Comparison of ENCODE assay signal across 12 mouse cellular contexts in the genomic region with DNA sequence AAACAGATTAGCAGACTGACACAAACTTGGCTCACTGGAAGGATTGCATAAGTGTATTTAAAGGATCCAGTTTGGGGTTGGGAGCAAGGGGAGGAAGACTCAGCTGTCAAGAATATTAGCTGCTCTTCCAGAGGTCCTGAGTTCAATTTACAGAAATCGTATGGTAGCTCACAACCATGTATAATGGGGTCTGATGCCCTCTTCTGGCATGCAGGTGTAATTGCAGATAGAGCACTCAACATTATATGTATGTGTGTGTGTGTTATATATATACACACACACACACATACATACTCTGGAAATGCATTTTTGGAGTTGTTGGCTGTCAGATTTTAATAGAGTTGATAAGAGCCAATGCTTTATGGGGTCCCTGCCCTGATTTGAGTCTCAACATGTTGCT.
DNase-seq lines count a peak whose midpoint lies in the region; ATAC-seq and TF ChIP-seq lines count a peak whose summit lies in the region.
"Had no signal": no experiment of that assay in that cellular context is flagged by ENCODE, and none has a peak within 500 bp of the region (broad histone marks: within the 10 kb centered on the region; RNA-seq: fewer than 3 reads in every experiment).

No protein-coding gene starts in this region.

- no peak overlapping the region for H3K27ac ChIP-seq in ES-Bruce4 (ENCODE audit: insufficient read depth, low read length)
- no peak overlapping the region for H3K27ac ChIP-seq in embryonic facial prominence, embryonic 11.5 days (replicated peaks; ENCODE audit: low read depth, low read length)
- H3K27ac ChIP-seq: hindbrain, embryonic 10.5 days; liver, embryonic 13.5 days had no signal

- peak; percentile 1 for DNase-seq in CD4-positive, CD25-positive, alpha-beta regulatory T cell, adult 2 months (ENCODE audit: low read depth, low spot score)
- DNase-seq in kidney, adult 9 months = peak; percentile 4
- DNase-seq in kidney, postnatal 25 days = no peak
- DNase-seq in embryonic facial prominence, embryonic 11.5 days (ENCODE audit: low spot score) = peak; percentile 14
- DNase-seq in urinary bladder, postnatal 25 days (ENCODE audit: low spot score) = no peak
- no peak for DNase-seq in spleen, postnatal 14 days (ENCODE audit: low spot score in 2 of 2)
- DNase-seq: gastrocnemius, postnatal 36 days; liver, embryonic 13.5 days had no signal

- H3K36me3 ChIP-seq in ES-Bruce4 (ENCODE audit: control insufficient read depth, insufficient read depth, low read length, poor library complexity, severe bottlenecking) = no peaks in the 10 kb centered on the region
- H3K36me3 ChIP-seq in embryonic facial prominence, embryonic 11.5 days (replicated peaks; ENCODE audit: control insufficient read depth, insufficient read depth, low read depth, low read length) = no peaks in the 10 kb centered on the region
- H3K36me3 ChIP-seq: hindbrain, embryonic 10.5 days; liver, embryonic 13.5 days had no signal

- TF ChIP-seq CTCF in ES-Bruce4 (IDR thresholded peaks at IDR 0.05; ENCODE audit: low read depth, low read length) = peak; percentile 2

- H3K4me3 ChIP-seq in ES-Bruce4 (ENCODE audit: low read depth, low read length) = no peak overlapping the region
- no peak overlapping the region for H3K4me3 ChIP-seq in embryonic facial prominence, embryonic 11.5 days (ENCODE audit: low read depth, low read length)
- H3K4me3 ChIP-seq: erythroblast, embryonic 14.5 days; hindbrain, embryonic 10.5 days; liver, embryonic 13.5 days had no signal

- TF ChIP-seq EP300 in ES-Bruce4 (IDR thresholded peaks at IDR 0.05; ENCODE audit: insufficient read depth, low read depth, low read length) = no peak

- no peak for ATAC-seq in CD4-positive, CD25-positive, alpha-beta regulatory T cell, adult 4 months
- no peak for ATAC-seq in embryonic facial prominence, embryonic 11.5 days (replicated peaks; ENCODE audit: insufficient number of reproducible peaks, low FRiP score, low TSS enrichment, low read depth)

- H3K4me1 ChIP-seq in ES-Bruce4 (ENCODE audit: control insufficient read depth, insufficient read depth, low read length) = no peaks in the 10 kb centered on the region
- H3K4me1 ChIP-seq in embryonic facial prominence, embryonic 11.5 days (ENCODE audit: control insufficient read depth, insufficient read depth, low read length) = no peaks in the 10 kb centered on the region
- H3K4me1 ChIP-seq: hindbrain, embryonic 10.5 days; liver, embryonic 13.5 days had no signal

- no peaks in the 10 kb centered on the region for H3K9me3 ChIP-seq in ES-Bruce4 (replicated peaks; ENCODE audit: control insufficient read depth, insufficient read depth, low read length, poor library complexity, severe bottlenecking)
- H3K9me3 ChIP-seq in embryonic facial prominence, embryonic 11.5 days (replicated peaks; ENCODE audit: control insufficient read depth, low read length) = no peaks in the 10 kb centered on the region
- H3K9me3 ChIP-seq: hindbrain, embryonic 10.5 days; liver, embryonic 13.5 days had no signal

- H3K4me2 ChIP-seq in embryonic facial prominence, embryonic 11.5 days (ENCODE audit: low read depth, low read length) = no peak overlapping the region
- H3K4me2 ChIP-seq: liver, embryonic 13.5 days had no signal

- 23% methylated on average over 1 of the region's 1 CpGs for WGBS in embryonic facial prominence, embryonic 11.5 days

- H3K27me3 ChIP-seq in ES-Bruce4 (ENCODE audit: control insufficient read depth, insufficient read depth, low read length, poor library complexity, severe bottlenecking) = no peaks in the 10 kb centered on the region
- no peaks in the 10 kb centered on the region for H3K27me3 ChIP-seq in embryonic facial prominence, embryonic 11.5 days (ENCODE audit: control insufficient read depth, insufficient read depth, low read length)
- H3K27me3 ChIP-seq: liver, embryonic 13.5 days had no signal

- no peak overlapping the region for H3K9ac ChIP-seq in ES-Bruce4 (ENCODE audit: low read depth, poor library complexity, severe bottlenecking)
- no peak overlapping the region for H3K9ac ChIP-seq in embryonic facial prominence, embryonic 11.5 days (replicated peaks; ENCODE audit: low read length)
- H3K9ac ChIP-seq: liver, embryonic 13.5 days had no signal

- no peak for TF ChIP-seq POLR2A in ES-Bruce4 (IDR thresholded peaks at IDR 0.05; ENCODE audit: insufficient read depth, low read length)

Comparison
In these comparisons a context has a peak if more than half of its experiments do, and no peak if none do; other contexts are left out.
1. DNase-seq: peak in CD4-positive, CD25-positive, alpha-beta regulatory T cell, adult 2 months (single experiment), kidney, adult 9 months (single experiment) and embryonic facial prominence, embryonic 11.5 days (single experiment); none in kidney, postnatal 25 days (0 of 2), urinary bladder, postnatal 25 days (single experiment) and spleen, postnatal 14 days (0 of 2).